Mouse (Mus musculus) megakaryocyte-erythroid progenitor cell, adult 5 weeks (primary cell): Measurements from ENCODE around the gene Gm2888. TPM values are rescaled to one million over a fixed set of nuclear protein-coding genes. Genes with fewer than 3 reads are reported as not detected.

Experiments used
- polyA plus RNA-seq: library from polyadenylated mRNA; stranded (reverse); fragments of >175 nt; gene quantifications from 2 replicates; pipeline ENCODE4 v1.2.3, GENCODE M21; 2012

The Gm2888 gene
- not detected in 2 replicates for polyA plus RNA-seq

DNA sequence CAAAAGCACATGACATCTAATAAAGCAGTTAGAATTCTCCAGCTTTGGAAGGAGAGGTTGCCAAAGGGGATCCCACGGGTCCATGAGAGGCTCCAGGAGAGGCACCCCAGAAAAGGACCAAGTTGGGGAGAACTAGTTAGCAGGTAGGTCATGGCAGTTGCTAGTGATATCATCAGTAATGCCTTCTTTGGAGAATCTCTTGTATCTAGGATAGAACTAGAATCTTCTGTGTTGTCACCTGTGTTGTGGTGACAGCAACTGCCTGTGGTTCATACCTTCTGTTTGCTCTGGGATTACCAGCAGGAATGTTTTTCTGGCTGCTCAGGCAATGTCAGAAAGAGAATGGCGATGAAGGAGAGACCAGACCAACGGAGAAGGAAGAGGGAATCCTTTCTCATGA is at the start of gene Gm2888:
TSS of gene Gm2888 (plus strand) at position 301 of the 400 bp plus-strand sequence.

DNA sequence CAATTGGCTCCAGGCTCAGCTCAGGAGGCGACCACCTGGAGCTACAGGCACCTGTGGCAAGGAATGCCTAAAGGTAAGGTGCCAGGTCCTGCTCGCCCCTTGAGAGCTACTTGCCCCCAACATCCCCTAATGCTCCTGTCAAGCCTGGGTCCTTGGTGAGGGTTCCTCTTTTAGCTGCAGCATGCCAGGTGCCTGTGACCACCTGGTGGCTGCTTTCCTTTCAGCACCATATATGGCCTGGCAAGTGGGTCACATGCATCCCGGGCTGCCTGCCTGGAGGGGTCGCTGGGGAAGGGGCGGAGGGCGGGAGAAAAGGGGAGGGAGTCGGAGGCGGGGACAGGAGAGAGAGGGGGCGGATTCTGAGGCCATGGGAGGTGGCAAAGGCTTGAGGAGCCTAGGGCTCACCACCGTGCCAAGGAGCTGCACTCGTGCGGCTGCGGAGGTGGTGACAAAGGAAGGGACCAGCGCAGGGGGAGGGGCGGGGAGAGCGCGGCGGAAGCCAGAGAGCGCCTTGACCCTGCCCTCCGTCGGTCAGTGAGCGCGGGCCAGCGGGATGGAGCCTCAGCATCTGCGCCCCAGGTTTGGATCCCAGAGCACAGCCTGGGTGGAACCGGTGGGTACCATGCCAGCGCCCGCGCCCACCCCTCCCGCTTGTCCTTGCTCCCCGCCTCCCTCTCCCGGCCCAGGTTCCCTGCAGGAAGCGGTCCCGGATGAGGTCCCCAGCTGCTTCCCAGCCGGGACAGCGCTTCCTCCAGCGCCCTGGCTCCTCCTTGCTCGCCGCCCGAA is 19.1 kb downstream of the Gm2888 start, which contains the start of gene Gm2897:
TSS of gene Gm2897 (plus strand) at position 559 of the 786 bp plus-strand sequence.

Other genes with a start within 250 kb of the Gm2888 start
- gene Gm2897, start 19.3 kb downstream of the Gm2888 start, polyA plus RNA-seq = not detected in 2 replicates
- gene Gm10340, start 104.0 kb downstream of the Gm2888 start, polyA plus RNA-seq = not detected in 2 replicates
- not detected in 2 replicates for gene Gm5795, start 158.3 kb downstream of the Gm2888 start, polyA plus RNA-seq
- not detected in 2 replicates for gene D830030K20Rik, start 178.5 kb downstream of the Gm2888 start, polyA plus RNA-seq